Mouse (Mus musculus) hindbrain, embryonic 11.5 days (tissue): Measurements from ENCODE around the gene Angptl7. TPM values are rescaled to one million over a fixed set of nuclear protein-coding genes. Genes with fewer than 3 reads are reported as not detected.

Source experiments
- ATAC-seq: fragments of 200-750 bp; cut with Nextera tagmentation; 2 replicates; pipeline ENCODE4 v1.8.0; 2017; ENCODE audit warnings: mild to moderate bottlenecking, moderate TSS enrichment, moderate library complexity; ENCODE audit not compliant: low FRiP score
- DNase-seq: peaks from one replicate; pipeline ENCODE4 v3.0.0-alpha.2; 2015; ENCODE audit warnings: low spot score
- H3K27ac ChIP-seq: fragments of 300-500 bp; sonication (generic); 2 replicates; pipeline ENCODE4 v1.5.1; 2014; ENCODE audit warnings: mild to moderate bottlenecking, low read depth, low read length
- H3K27me3 ChIP-seq: fragments of 300-500 bp; sonication (generic); 2 replicates; pipeline ENCODE4 v1.6.1; 2014; ENCODE audit warnings: mild to moderate bottlenecking, low read length, moderate library complexity, mixed read lengths; ENCODE audit not compliant: control insufficient read depth, insufficient read depth
- H3K36me3 ChIP-seq: fragments of 300-500 bp; sonication (generic); 2 replicates; pipeline ENCODE4 v1.6.1; 2014; ENCODE audit warnings: mild to moderate bottlenecking, low read length, moderate library complexity, mixed read lengths; ENCODE audit not compliant: control insufficient read depth, insufficient read depth
- H3K4me1 ChIP-seq: fragments of 300-500 bp; sonication (generic); replicated peaks from 2 replicates; pipeline ENCODE4 v1.6.1; 2014; ENCODE audit warnings: low read length, mixed read lengths; ENCODE audit not compliant: control insufficient read depth, insufficient read depth
- H3K4me2 ChIP-seq: fragments of 300-500 bp; sonication (generic); replicated peaks from 2 replicates; pipeline ENCODE4 v1.6.1; 2014; ENCODE audit warnings: mild to moderate bottlenecking, low read depth, low read length
- H3K4me3 ChIP-seq: fragments of 300-500 bp; sonication (generic); 2 replicates; pipeline ENCODE4 v1.5.1; 2014; ENCODE audit warnings: low read depth, low read length
- H3K9ac ChIP-seq: fragments of 300-500 bp; sonication (generic); 2 replicates; pipeline ENCODE4 v1.6.1; 2014; ENCODE audit warnings: low read depth, low read length
- H3K9me3 ChIP-seq: fragments of 300-500 bp; sonication (generic); 2 replicates; pipeline ENCODE4 v1.6.1; 2016; ENCODE audit warnings: low read length; ENCODE audit not compliant: control insufficient read depth
- WGBS: fragments of 180-500 bp; shearing (Covaris S2); extraction: QIAGEN DNeasy Blood & Tissue Kit; methylation state at CpG from one replicate; pipeline ENCODE4 v1.1.7; 2014; 5-methylcytosine and 5-hydroxymethylcytosine counted together
- polyA plus RNA-seq: library from polyadenylated mRNA; unstranded; fragments of >200 nt; fragmentation: Nextera tagmentation; extraction: Ambion mirVana; gene quantifications from 2 replicates; pipeline ENCODE4 v1.2.1, GENCODE M21; 2014

Angptl7 gene
- polyA plus RNA-seq, 1 experiment from 2014 or later = 0.28 TPM

DNA sequence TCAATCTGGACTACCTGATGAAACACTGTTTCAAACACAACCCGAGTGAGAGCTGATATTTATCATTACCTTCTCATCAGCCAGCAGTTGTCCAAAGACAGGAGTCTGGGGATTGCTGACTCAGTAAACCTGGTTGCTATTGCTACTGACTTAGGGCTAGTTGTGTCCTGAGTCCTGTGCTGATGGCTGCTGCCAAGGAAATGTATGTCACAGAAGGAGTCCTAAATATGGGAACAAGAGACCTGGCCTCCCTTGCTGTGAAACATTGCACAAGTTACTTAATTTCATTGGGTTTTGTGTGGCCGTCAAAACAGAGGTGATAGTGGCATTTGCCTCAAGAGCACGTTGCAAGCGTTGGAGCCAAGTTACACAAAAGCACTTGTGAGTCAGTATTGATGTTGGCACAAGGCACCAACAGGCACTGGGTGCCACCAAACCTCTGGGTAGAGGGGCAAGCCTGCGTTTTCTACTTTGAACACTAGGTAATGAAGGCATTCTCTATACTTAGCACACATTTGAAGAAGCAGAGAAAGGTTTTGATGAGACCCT lies 44.7 kb downstream of the Angptl7 start:
- Histone ChIP-seq H3K4me1 (no peaks in the 10 kb centered on the region), H3K27me3 (no peaks in the 10 kb centered on the region), H3K9ac (no peak overlapping the region), H3K4me2 (no peak overlapping the region), H3K27ac (no peak overlapping the region), H3K9me3 (no peaks in the 10 kb centered on the region), H3K36me3 (0 out of 2 replicates have a peak, but pooled peaks cover 8% of the 10 kb centered on the region), H3K4me3 (no peak overlapping the region)
- ATAC-seq = no peak
- no peak for DNase-seq
- WGBS = 92% methylated on average over 5 of the region's 5 CpGs

DNA sequence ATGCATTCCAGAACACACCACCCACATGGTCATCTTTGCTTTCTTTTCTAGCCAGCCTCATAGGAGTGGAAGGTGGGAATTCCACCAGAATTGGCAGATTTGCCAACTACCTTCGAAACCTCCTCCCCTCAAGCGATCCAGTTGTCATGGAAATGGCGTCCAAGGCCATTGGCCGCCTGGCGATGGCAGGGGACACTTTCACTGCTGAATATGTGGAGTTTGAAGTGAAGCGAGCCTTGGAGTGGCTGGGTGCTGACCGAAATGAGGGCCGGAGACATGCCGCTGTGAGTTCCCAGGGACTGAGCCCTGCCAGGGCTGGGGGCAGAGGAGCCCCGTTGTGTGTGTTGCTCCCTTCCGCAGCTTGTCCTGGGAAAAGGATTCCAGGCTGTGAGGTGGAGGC lies 46.6 kb downstream of the Angptl7 start:
- H3K36me3 ChIP-seq = 0 out of 2 replicates have a peak, but pooled peaks cover 8% of the 10 kb centered on the region
- H3K27ac ChIP-seq = no peak overlapping the region
- DNase-seq (no peak), ATAC-seq (no peak)
- peaks cover 2% of the 10 kb centered on the region; the same call in 1 of the 2 replicates for H3K4me1 ChIP-seq
- H3K9me3 ChIP-seq = no peaks in the 10 kb centered on the region
- H3K9ac ChIP-seq = no peak overlapping the region
- 91% methylated on average over 11 of the region's 11 CpGs for WGBS
- no peak overlapping the region for H3K4me2 ChIP-seq
- no peaks in the 10 kb centered on the region for H3K27me3 ChIP-seq
- H3K4me3 ChIP-seq = no peak overlapping the region

GRCm38 (mm10) chr4:148448853-148449245 lies 51.4 kb downstream of the Angptl7 start:
- H3K27ac ChIP-seq = peak overlapping the region; percentile 24
- H3K27me3 ChIP-seq = no peaks in the 10 kb centered on the region
- WGBS = under 1% methylated on average over 15 of the region's 15 CpGs
- DNase-seq = peak; percentile 51
- peaks cover 2% of the 10 kb centered on the region; the same call in 1 of the 2 replicates for H3K4me1 ChIP-seq
- H3K9me3 ChIP-seq = no peaks in the 10 kb centered on the region
- peak overlapping the region; percentile 60 for H3K4me2 ChIP-seq
- no peak for ATAC-seq
- H3K4me3 ChIP-seq = peak overlapping the region; percentile 78
- no peaks in the 10 kb centered on the region for H3K36me3 ChIP-seq
- peak overlapping the region; percentile 62 for H3K9ac ChIP-seq

- Histone ChIP-seq H3K36me3 (no peaks in the 10 kb centered on the region), H3K27ac (peak within 1 kb of the TSS; percentile 24), H3K9ac (peak within 1 kb of the TSS; percentile 62), H3K4me1 (peaks cover 2% of the 10 kb centered on the region; the same call in 1 of the 2 replicates), H3K4me2 (peak within 1 kb of the TSS; percentile 60), H3K9me3 (no peaks in the 10 kb centered on the region), H3K27me3 (no peaks in the 10 kb centered on the region), H3K4me3 (peak within 1 kb of the TSS; percentile 78)
- WGBS = under 1% methylated on average over 53 of the region's 56 CpGs
- ATAC-seq = peak; percentile 97
- peak; percentile 94 for DNase-seq
These were observed 51.9 kb downstream of the Angptl7 start, which contains the start of gene Mtor for GRCm38 (mm10) chr4:148448179-148448852. Gene Mtor, plus strand, starts transcription at chr4:148448611.

Other genes starting within 250 kb of the Angptl7 start
- 6.4 and 7.0 TPM in 2 replicates for gene Disp3, start 212.5 kb downstream of the Angptl7 start, polyA plus RNA-seq
- 14.4 and 14.6 TPM in 2 replicates for gene Ubiad1, start 55.7 kb downstream of the Angptl7 start, polyA plus RNA-seq
- 28.0 and 33.0 TPM in 2 replicates for gene Mtor, start 51.8 kb downstream of the Angptl7 start, polyA plus RNA-seq
- 93.9 and 106 TPM in 2 replicates for gene Exosc10, start 58.0 kb upstream of the Angptl7 start, polyA plus RNA-seq
- 156 and 160 TPM in 2 replicates for gene Srm, start 91.0 kb upstream of the Angptl7 start, polyA plus RNA-seq
- gene Masp2, start 102.1 kb upstream of the Angptl7 start, polyA plus RNA-seq = 0.15 and 0.25 TPM in 2 replicates
- gene Tardbp, start 126.6 kb upstream of the Angptl7 start, polyA plus RNA-seq = 199 and 210 TPM in 2 replicates
- gene Gm572, start 142.9 kb upstream of the Angptl7 start, polyA plus RNA-seq = not detected in 2 replicates